Mouse (Mus musculus) MEL (cell line): ENCODE results near the gene Itm2c.

Experiments used
- CHD2 ChIP-seq: IDR thresholded peaks from 2 replicates; pipeline ENCODE4 v1.6.1; 2011; ENCODE audit warnings: low read length, improper control_type of control experiment
- CTCF ChIP-seq, 3 experiments: IDR thresholded peaks in 2 of 3; conservative IDR thresholded peaks in 1 of 3; 2 replicates each; pipeline ENCODE4 v1.5.1; 2011 to 2012; ENCODE audit warnings: low read length in 3 of 3, low read depth in 2 of 3, mild to moderate bottlenecking in 2 of 3, improper control_type of control experiment in 1 of 3, inconsistent platforms in 1 of 3, mixed read lengths in 1 of 3, moderate library complexity in 1 of 3; ENCODE audit not compliant: control insufficient read depth in 1 of 3, insufficient read depth in 1 of 3, poor library complexity in 1 of 3, severe bottlenecking in 1 of 3
- MAX ChIP-seq: IDR thresholded peaks from 2 replicates; pipeline ENCODE4 v1.6.1; 2011; ENCODE audit warnings: low read length, improper control_type of control experiment
- RCOR1 ChIP-seq: IDR thresholded peaks from 2 replicates; pipeline ENCODE4 v1.6.1; 2012; ENCODE audit warnings: low read depth, mild to moderate bottlenecking, inconsistent platforms, low read length, improper control_type of control experiment
- TAL1 ChIP-seq: IDR thresholded peaks from 2 replicates; pipeline ENCODE4 v1.6.1; 2012; ENCODE audit warnings: mild to moderate bottlenecking, inconsistent platforms, low read length, moderate library complexity, mixed read lengths
- USF2 ChIP-seq, 2 experiments: IDR thresholded peaks; 2 replicates each; pipeline ENCODE4 v1.6.1; 2011 to 2012; ENCODE audit warnings: improper control_type of control experiment in 2 of 2, low read length in 2 of 2, borderline replicate concordance in 1 of 2, inconsistent platforms in 1 of 2, low read depth in 1 of 2, mild to moderate bottlenecking in 1 of 2; ENCODE audit not compliant: insufficient read depth in 1 of 2
- ZKSCAN1 ChIP-seq: IDR thresholded peaks from 2 replicates; pipeline ENCODE4 v1.6.1; 2012; ENCODE audit warnings: low read depth, mild to moderate bottlenecking, inconsistent platforms, low read length, improper control_type of control experiment, moderate library complexity

DNA sequence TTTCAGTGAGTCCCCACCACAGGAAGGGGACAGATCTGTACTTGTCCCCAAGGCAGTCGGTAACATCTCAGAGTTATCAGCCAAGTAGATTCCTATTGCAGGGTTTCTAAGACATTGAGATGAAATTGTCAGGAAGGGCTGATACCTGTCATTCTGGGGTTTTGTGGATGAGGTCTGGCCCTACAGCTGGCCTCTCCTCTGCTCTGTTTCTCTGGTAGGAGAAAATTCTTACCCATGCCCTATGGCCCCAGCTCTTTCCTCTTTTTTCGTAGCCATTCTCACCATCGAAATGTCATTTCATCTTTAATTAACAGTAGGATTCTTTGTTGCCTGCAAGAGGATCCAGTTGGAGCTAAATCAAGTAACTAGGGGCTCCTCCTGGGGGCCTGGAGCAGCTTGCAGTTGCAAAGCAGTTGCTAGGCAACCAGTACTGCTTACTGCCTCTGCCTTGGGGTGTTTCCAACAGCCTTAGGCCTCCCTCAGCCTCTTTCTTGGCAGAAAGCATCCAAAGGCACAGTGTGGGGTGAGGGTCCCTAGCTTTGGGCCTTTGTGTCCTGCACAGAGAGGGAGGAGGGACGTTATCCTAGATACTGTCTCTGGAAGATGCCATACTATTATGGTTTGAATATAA, 34.1 kb downstream of the Itm2c start, which contains the start of gene 4933407L21Rik:
- TF ChIP-seq TAL1 (no peak), USF2 (IDR thresholded peaks at IDR 0.05; ENCODE audit: borderline replicate concordance in 1 of 2, insufficient read depth in 1 of 2, low read depth in 1 of 2, low read length in 2 of 2) (no peak), ZKSCAN1 (no peak), CTCF (IDR thresholded peaks at IDR 0.05 in 2 of 3, conservative IDR thresholded peaks at IDR 0.05 in 1 of 3; ENCODE audit: control insufficient read depth in 1 of 3, insufficient read depth in 1 of 3, low read depth in 2 of 3, low read length in 3 of 3, poor library complexity in 1 of 3, severe bottlenecking in 1 of 3) (no peak), RCOR1 (no peak), CHD2 (no peak), MAX (no peak)
